Mouse (Mus musculus) brown adipose tissue, adult 24 weeks (tissue): Measurements from ENCODE around the gene 0610040J01Rik. TPM values are rescaled to one million over a fixed set of nuclear protein-coding genes. Genes with fewer than 3 reads are reported as not detected.

Experiments used
- H3K27ac ChIP-seq: fragments of 200-500 bp; replicated peaks from 2 replicates; pipeline ENCODE4 v1.5.1; 2012; ENCODE audit warnings: low read depth, mild to moderate bottlenecking, low read length
- H3K4me1 ChIP-seq: fragments of 200-500 bp; 2 replicates; pipeline ENCODE4 v1.6.1; 2012; ENCODE audit warnings: low read length, mixed read lengths; ENCODE audit not compliant: control insufficient read depth, insufficient read depth, insufficient read length
- H3K4me3 ChIP-seq: fragments of 200-500 bp; 2 replicates; pipeline ENCODE4 v1.5.1; 2012; ENCODE audit warnings: low read depth, mild to moderate bottlenecking, low read length, moderate library complexity; ENCODE audit not compliant: insufficient read depth
- polyA plus RNA-seq: library from polyadenylated mRNA; stranded (reverse); fragments of >200 nt; gene quantifications from 2 replicates; pipeline ENCODE4 v1.2.4, GENCODE M21; 2012; ENCODE audit not compliant: missing spikeins, insufficient read depth, insufficient read length

0610040J01Rik gene
- polyA plus RNA-seq, 1 experiment, result not detected

GRCm38 (mm10) chr5:63947526-63947925, 135.4 kb downstream of the 0610040J01Rik start:
- H3K27ac ChIP-seq, result no peak overlapping the region
- no peak overlapping the region for H3K4me3 ChIP-seq
- H3K4me1 ChIP-seq, result peaks cover 8% of the 10 kb centered on the region; the same call in 1 of the 2 replicates

- Histone ChIP-seq H3K4me3 (no peak overlapping the region), H3K27ac (no peak overlapping the region), H3K4me1 (peaks cover 12% of the 10 kb centered on the region)
Observed at GRCm38 (mm10) chr5:63949195-63949594, 137.0 kb downstream of the 0610040J01Rik start.

Other genes starting within 250 kb of the 0610040J01Rik start
- not detected in 2 replicates for gene Nwd2, start 163.3 kb upstream of the 0610040J01Rik start, polyA plus RNA-seq
- 3.8 and 5.6 TPM in 2 replicates for gene Rell1, start 156.5 kb downstream of the 0610040J01Rik start, polyA plus RNA-seq